Mouse (Mus musculus) brain, embryonic 18.5 days (tissue): ENCODE results near the gene Lrrc31.

ENCODE experiments used
- DNase-seq: peaks from one replicate; pipeline ENCODE4 v3.0.0-alpha.2; 2012; ENCODE audit warnings: low read depth, low spot score

The Lrrc31 gene

DNA sequence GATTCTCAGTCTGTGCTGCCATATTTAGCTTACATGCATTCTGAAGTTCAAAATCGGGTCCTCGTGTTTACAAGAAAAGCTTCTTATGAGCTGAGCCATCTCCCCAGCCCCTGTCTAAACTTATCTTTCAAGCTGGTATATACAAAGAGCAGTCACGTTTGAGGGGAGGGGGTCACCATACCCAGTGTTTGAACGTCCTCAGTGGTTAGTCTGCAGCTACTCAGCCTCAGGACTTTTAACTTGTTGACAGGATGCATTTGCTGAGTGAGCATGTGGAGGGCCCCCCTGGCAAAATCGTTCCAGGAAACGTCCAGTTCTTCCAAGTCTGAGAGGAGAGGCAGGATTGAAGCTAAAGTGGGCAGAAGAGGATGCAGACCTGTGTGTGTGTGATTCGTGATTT is 8.7 kb downstream of the Lrrc31 start:
- no peak for DNase-seq

DNA sequence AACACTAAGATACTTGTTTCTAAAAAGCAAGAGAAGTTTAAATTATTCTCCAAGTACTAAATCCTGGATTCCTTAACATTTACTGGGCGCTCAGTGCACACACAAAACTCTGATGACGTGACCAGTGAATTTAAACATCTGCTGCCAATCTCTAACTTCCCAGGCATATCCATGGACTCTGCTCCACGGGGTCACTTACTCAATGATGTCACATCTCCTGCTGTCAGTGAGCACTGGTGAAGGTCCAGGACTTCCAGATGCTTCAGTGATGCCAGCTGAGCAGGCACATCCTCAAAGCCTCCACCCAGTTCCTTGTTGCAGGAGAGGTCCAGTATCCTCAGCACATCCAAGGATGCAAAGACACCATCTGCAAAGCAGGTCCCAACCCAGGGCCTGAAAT is 12.4 kb downstream of the Lrrc31 start:
- no peak for DNase-seq

DNA sequence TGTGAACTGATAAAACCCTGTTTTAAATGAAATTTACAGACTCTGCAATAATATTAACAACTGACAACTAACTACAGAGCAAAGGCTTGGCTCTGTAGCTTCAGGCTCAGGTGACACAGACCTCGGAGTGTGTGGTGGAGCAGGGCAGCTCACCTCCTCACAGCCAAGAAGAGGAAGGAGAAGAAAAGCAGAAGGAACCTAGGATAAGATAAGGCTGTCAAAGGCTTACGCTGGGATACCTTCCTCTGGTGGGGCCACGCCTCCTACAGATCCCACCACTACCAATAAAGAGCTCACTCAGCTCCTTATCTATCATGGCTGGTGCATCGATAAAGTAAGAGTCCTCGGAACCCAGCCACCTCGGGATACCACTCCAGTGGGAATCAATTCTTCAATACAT is 16.5 kb downstream of the Lrrc31 start:
- DNase-seq, result no peak

- no peak for DNase-seq
Measured at GRCm38 (mm10) chr3:30658486-30658885, 41.2 kb downstream of the Lrrc31 start.

DNA sequence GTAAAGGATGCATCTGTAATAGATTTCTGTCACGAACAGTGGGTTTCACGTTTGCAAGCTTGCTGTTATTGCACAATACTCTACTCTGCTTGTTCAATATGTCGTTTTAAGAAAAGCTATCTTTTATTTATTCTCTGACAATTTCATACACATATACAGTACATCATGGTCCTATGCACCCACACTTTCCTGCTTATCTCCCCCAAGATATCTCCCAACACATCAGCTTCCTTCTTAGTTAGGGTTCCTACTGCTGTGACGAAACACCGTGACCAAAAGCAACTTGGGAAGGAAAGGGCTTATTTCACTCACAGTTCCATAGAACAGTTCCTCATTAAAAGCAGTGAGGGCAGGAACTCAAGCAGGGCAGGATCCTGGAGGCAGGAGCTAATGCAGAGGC is 43.7 kb downstream of the Lrrc31 start:
- DNase-seq, result no peak

DNA sequence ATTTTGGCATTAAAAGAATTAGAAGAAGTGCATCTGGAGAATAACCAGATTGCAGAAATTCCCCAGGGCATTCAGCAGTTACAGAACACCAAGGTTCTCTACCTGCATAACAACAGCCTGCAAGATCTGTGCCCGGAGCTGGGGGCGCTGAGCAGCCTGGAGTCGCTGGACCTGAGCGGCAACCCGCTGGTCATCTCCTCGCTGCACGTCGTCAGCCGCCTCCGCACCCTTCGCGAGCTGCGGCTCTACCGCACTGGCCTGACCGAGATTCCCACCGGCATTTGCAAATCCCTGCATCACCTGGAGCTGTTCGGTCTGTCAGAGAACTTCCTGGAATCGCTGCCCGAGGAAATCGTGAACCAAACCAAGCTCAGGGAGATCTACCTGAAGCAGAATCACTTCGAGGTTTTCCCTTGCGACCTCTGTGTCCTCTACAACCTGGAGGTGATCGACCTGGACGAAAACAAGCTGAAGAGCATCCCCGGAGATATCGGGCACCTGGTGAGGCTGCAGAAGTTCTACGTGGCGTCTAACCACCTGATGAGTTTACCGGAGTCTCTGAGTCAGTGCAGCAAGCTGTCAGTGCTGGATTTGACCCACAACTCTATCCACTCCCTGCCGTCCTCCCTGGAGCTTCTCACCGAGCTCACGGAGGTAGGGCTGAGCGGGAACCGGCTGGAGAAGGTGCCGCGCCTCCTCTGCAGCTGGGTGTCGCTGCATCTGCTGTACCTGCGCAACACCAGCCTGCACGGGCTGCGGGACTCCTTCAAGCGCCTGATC is 49.4 kb downstream of the Lrrc31 start:
- no peak for DNase-seq

GRCm38 (mm10) chr3:30648466-30648865 is 51.2 kb downstream of the Lrrc31 start:
- DNase-seq, result no peak

GRCm38 (mm10) chr3:30647440-30648090 is 52.1 kb downstream of the Lrrc31 start, which contains the start of gene Lrrc34:
Gene Lrrc34 (minus strand): TSS chr3:30647869.
- no peak for DNase-seq

DNA sequence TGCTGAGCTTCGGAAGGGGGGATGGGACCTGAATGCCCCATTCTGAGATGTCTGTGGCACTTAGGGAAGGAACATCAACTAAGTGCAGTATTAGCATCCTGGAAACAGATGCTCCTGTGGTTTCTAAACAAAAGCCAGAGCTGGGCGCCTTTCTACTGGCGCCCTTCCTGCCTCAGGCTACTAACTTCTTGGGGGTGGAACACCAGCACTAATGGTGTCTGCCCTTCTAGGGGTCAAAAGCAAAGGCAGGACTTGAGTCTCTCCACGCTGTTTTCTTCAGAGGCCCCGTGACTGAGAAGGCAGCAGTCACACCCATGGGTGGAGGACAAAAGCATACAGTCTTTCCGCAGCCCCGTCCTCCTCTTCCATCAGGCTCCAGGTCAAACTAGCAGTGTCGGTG is 52.9 kb downstream of the Lrrc31 start:
- no peak for DNase-seq

GRCm38 (mm10) chr3:30644207-30644606 is 55.4 kb downstream of the Lrrc31 start, which contains the start of gene Lrriq4:
Gene Lrriq4 (plus strand): TSS chr3:30644507.
- no peak for DNase-seq

- no peak for DNase-seq
Measured at GRCm38 (mm10) chr3:30635629-30636028, 64.0 kb downstream of the Lrrc31 start.

GRCm38 (mm10) chr3:30633681-30634080 is 66.0 kb downstream of the Lrrc31 start:
- no peak for DNase-seq
